Mouse (Mus musculus): ENCODE measurements around the gene Mrpl43. TPM values are rescaled to one million over a fixed set of nuclear protein-coding genes. Genes with fewer than 3 reads are reported as not detected.

The Mrpl43 gene
- total and polyA plus RNA-seq, 3 experiments, result 63.5 to 75.1 (median 72.7) TPM

GRCm38 (mm10) chr19:45025937-45026568, 19.8 kb upstream of the Mrpl43 start:
- Histone ChIP-seq H3K79me2 (replicated peaks; ENCODE audit: control insufficient read depth, extremely low read depth, insufficient read depth, poor library complexity, severe bottlenecking) (no peaks in the 10 kb centered on the region), H3K27me3 (replicated peaks) (peaks cover 50% of the 10 kb centered on the region), H3K4me3 (replicated peaks in 1 of 3; ENCODE audit: low read depth in 2 of 3, low read length in 2 of 3, poor library complexity in 1 of 3) (no peak overlapping the region), H3K9ac (ENCODE audit: insufficient read depth, low read depth) (no peak overlapping the region), H3K27ac (ENCODE audit: insufficient read depth, low read depth) (no peak overlapping the region), H3K4me1 (ENCODE audit: control insufficient read depth in 1 of 2, insufficient read depth in 2 of 2) (peaks cover 9 to 10% of the 10 kb centered on the region in 2 experiments), H3K4me2 (ENCODE audit: insufficient read depth, low read depth, poor library complexity, severe bottlenecking) (no peak overlapping the region), H3K9me3 (replicated peaks; ENCODE audit: low read length) (no peaks in the 10 kb centered on the region), H3K36me3 (replicated peaks in 1 of 2; ENCODE audit: control insufficient read depth in 1 of 2, insufficient read depth in 1 of 2, low read length in 1 of 2) (peaks cover 0 to 28% of the 10 kb centered on the region in 2 experiments)
- no peak for DNase-seq (ENCODE audit: extremely low read depth)
- dilution Hi-C loops (cut with MboI; ENCODE audit: extremely low pct_ligation_motif_present, extremely low pct_unique_long_range_greater_than_20kb, low sequenced_read_pairs), result no loop called here
- TF ChIP-seq USF1 (IDR thresholded peaks at IDR 0.05; ENCODE audit: low read depth, low read length) (no peak), CHD2 (IDR thresholded peaks at IDR 0.05; ENCODE audit: low read length) (no peak), USF2 (conservative IDR thresholded peaks at IDR 0.05; ENCODE audit: low read depth, low read length) (no peak), IRF4 (IDR thresholded peaks at IDR 0.05; ENCODE audit: low read depth, low read length) (no peak), MYC (IDR thresholded peaks at IDR 0.05; ENCODE audit: low read depth, low read length) (no peak), TBP (conservative IDR thresholded peaks at IDR 0.05; ENCODE audit: low read depth, low read length) (no peak), MAZ (IDR thresholded peaks at IDR 0.05; ENCODE audit: low read depth, low read length) (no peak), E2F4 (IDR thresholded peaks at IDR 0.05; ENCODE audit: insufficient replicate concordance, low read depth, low read length) (no peak), MXI1 (IDR thresholded peaks at IDR 0.05; ENCODE audit: low read depth, low read length) (no peak), ZKSCAN1 (IDR thresholded peaks at IDR 0.05; ENCODE audit: borderline replicate concordance, low read depth, low read length) (no peak)
- in situ Hi-C loops (cut with MboI; ENCODE audit: low pct_ligation_motif_present, low pct_unique_long_range_greater_than_20kb, low sequenced_read_pairs), result loop anchor here (25.0 kb wide), 1 partner anchor 439 kb away; no protein-coding TSS in a partner anchor

GRCm38 (mm10) chr19:45024775-45025174, 18.5 kb upstream of the Mrpl43 start:
- peaks cover 3 to 10% of the 10 kb centered on the region in 2 experiments; a peak in 3 of 4 replicates for H3K4me1 ChIP-seq (ENCODE audit: control insufficient read depth in 1 of 2, insufficient read depth in 2 of 2)
- peaks cover 0 to 28% of the 10 kb centered on the region in 2 experiments for H3K36me3 ChIP-seq (replicated peaks in 1 of 2; ENCODE audit: control insufficient read depth in 1 of 2, insufficient read depth in 1 of 2, low read length in 1 of 2)
- peaks cover 59% of the 10 kb centered on the region for H3K27me3 ChIP-seq (replicated peaks)
- H3K4me2 ChIP-seq (ENCODE audit: insufficient read depth, low read depth, poor library complexity, severe bottlenecking), result no peak overlapping the region
- in situ Hi-C loops (cut with MboI; ENCODE audit: low pct_ligation_motif_present, low pct_unique_long_range_greater_than_20kb, low sequenced_read_pairs) (loop anchor here (25.0 kb wide), 1 partner anchor 437 kb away; no protein-coding TSS in a partner anchor), dilution Hi-C loops (cut with MboI; ENCODE audit: extremely low pct_ligation_motif_present, extremely low pct_unique_long_range_greater_than_20kb, low sequenced_read_pairs) (no loop called here)
- TF ChIP-seq MAX (IDR thresholded peaks at IDR 0.05; ENCODE audit: low read length) (no peak), KAT2A (IDR thresholded peaks at IDR 0.05; ENCODE audit: insufficient replicate concordance, low read length) (no peak), ETS1 (conservative IDR thresholded peaks at IDR 0.05; ENCODE audit: low read depth, low read length) (no peak), MXI1 (IDR thresholded peaks at IDR 0.05; ENCODE audit: low read depth, low read length) (no peak), RCOR1 (conservative IDR thresholded peaks at IDR 0.05; ENCODE audit: low read depth, low read length) (no peak), ZNF384 (IDR thresholded peaks at IDR 0.05; ENCODE audit: low read depth, low read length) (no peak), RAD21 (IDR thresholded peaks at IDR 0.05; ENCODE audit: low read depth, low read length) (no peak), SMC3 (IDR thresholded peaks at IDR 0.05; ENCODE audit: low read depth, low read length) (no peak), MYC (IDR thresholded peaks at IDR 0.05; ENCODE audit: low read depth, low read length) (no peak), POLR2A (IDR thresholded peaks at IDR 0.05; ENCODE audit: low read depth, low read length) (no peak), SIN3A (IDR thresholded peaks at IDR 0.05; ENCODE audit: low read length) (no peak), ZC3H11A (IDR thresholded peaks at IDR 0.05; ENCODE audit: low read depth, low read length) (no peak), EP300 (IDR thresholded peaks at IDR 0.05; ENCODE audit: low read length) (no peak), ZKSCAN1 (IDR thresholded peaks at IDR 0.05; ENCODE audit: borderline replicate concordance, low read depth, low read length) (no peak), HCFC1 (IDR thresholded peaks at IDR 0.05; ENCODE audit: low read depth, low read length) (no peak), MAFK (IDR thresholded peaks at IDR 0.05; ENCODE audit: insufficient replicate concordance, low read length) (no peak), UBTF (IDR thresholded peaks at IDR 0.05; ENCODE audit: low read depth, low read length) (no peak), IRF4 (IDR thresholded peaks at IDR 0.05; ENCODE audit: low read depth, low read length) (no peak), JUN (IDR thresholded peaks at IDR 0.05; ENCODE audit: insufficient read depth, low read depth, low read length) (no peak), CTCF (conservative IDR thresholded peaks at IDR 0.05 in 1 of 2, IDR thresholded peaks at IDR 0.05 in 1 of 2; ENCODE audit: low read depth in 2 of 2, low read length in 2 of 2) (no peak)
- H3K27ac ChIP-seq (ENCODE audit: insufficient read depth, low read depth), result no peak overlapping the region
- H3K79me2 ChIP-seq (replicated peaks; ENCODE audit: control insufficient read depth, extremely low read depth, insufficient read depth, poor library complexity, severe bottlenecking), result no peaks in the 10 kb centered on the region
- DNase-seq (ENCODE audit: extremely low read depth), result no peak
- no peak overlapping the region for H3K9ac ChIP-seq (ENCODE audit: insufficient read depth, low read depth)
- H3K4me3 ChIP-seq (replicated peaks in 1 of 3; ENCODE audit: low read depth in 2 of 3, low read length in 2 of 3, poor library complexity in 1 of 3), result no peak overlapping the region
- H3K9me3 ChIP-seq (replicated peaks; ENCODE audit: low read length), result no peaks in the 10 kb centered on the region

Data from CH12.LX (cell line).